Mouse (Mus musculus) forebrain, embryonic 16.5 days (tissue): Measurements from ENCODE around the gene Rasgrf2. TPM values are rescaled to one million over a fixed set of nuclear protein-coding genes. Genes with fewer than 3 reads are reported as not detected.

Experiments
- ATAC-seq: fragments of 200-750 bp; cut with Nextera tagmentation; 2 replicates; pipeline ENCODE4 v1.8.0; 2017; ENCODE audit warnings: mild to moderate bottlenecking, moderate library complexity
- H3K27ac ChIP-seq: fragments of 300-500 bp; sonication (generic); 2 replicates; pipeline ENCODE4 v1.5.1; 2014; ENCODE audit warnings: low read length, control low read depth
- H3K27me3 ChIP-seq: fragments of 300-500 bp; sonication (generic); replicated peaks from 2 replicates; pipeline ENCODE4 v1.6.1; 2014; ENCODE audit warnings: low read length; ENCODE audit not compliant: control insufficient read depth, insufficient read depth
- H3K36me3 ChIP-seq: fragments of 300-500 bp; sonication (generic); 2 replicates; pipeline ENCODE4 v1.6.1; 2014; ENCODE audit not compliant: control insufficient read depth, insufficient read depth
- H3K4me1 ChIP-seq: fragments of 300-500 bp; sonication (generic); replicated peaks from 2 replicates; pipeline ENCODE4 v1.6.1; 2014; ENCODE audit warnings: low read length; ENCODE audit not compliant: control insufficient read depth, insufficient read depth
- H3K4me2 ChIP-seq: fragments of 300-500 bp; sonication (generic); 2 replicates; pipeline ENCODE4 v1.6.1; 2014; ENCODE audit warnings: mild to moderate bottlenecking, low read length, control low read depth
- H3K4me3 ChIP-seq: fragments of 300-500 bp; sonication (generic); replicated peaks from 2 replicates; pipeline ENCODE4 v1.5.1; 2014; ENCODE audit warnings: mild to moderate bottlenecking, low read length, control low read depth
- H3K9ac ChIP-seq: fragments of 300-500 bp; sonication (generic); replicated peaks from 2 replicates; pipeline ENCODE4 v1.6.1; 2014; ENCODE audit warnings: low read depth, low read length, control low read depth
- H3K9me3 ChIP-seq: fragments of 300-500 bp; sonication (generic); 2 replicates; pipeline ENCODE4 v1.6.1; 2016; ENCODE audit warnings: low read length; ENCODE audit not compliant: control insufficient read depth
- WGBS: fragments of 180-500 bp; shearing (Covaris S2); extraction: QIAGEN DNeasy Blood & Tissue Kit; methylation state at CpG from one replicate; pipeline ENCODE4 v1.1.7; 2014; 5-methylcytosine and 5-hydroxymethylcytosine counted together
- polyA plus RNA-seq: library from polyadenylated mRNA; unstranded; fragments of >200 nt; fragmentation: Nextera tagmentation; extraction: Ambion mirVana; gene quantifications from 2 replicates; pipeline ENCODE4 v1.2.1, GENCODE M21; 2015

The Rasgrf2 gene
- polyA plus RNA-seq, 1 experiment from 2014 or later: 4.0 TPM

DNA sequence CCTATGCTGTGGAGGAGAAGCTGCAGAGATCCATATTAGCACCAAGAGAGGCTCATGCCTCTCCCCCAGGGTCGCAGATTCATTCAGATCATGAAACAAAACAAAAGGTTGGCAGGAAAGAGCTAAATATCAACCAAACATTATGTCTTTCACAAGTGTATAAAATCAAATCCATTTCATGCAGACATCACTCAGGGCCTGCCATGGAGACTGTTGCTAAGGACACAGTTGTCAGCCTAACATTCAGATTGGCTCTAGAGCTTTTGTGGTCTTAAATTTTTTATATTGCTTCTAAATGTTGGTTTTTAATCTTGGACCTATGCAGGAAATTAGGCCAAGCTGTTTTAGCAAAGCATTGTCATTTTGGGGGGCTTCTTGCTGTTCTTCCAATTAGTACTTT is 262.9 kb downstream of the Rasgrf2 start:
- Histone ChIP-seq H3K4me2 (no peak overlapping the region), H3K4me3 (no peak overlapping the region), H3K4me1 (no peaks in the 10 kb centered on the region), H3K27me3 (no peaks in the 10 kb centered on the region), H3K36me3 (no peaks in the 10 kb centered on the region), H3K9me3 (no peaks in the 10 kb centered on the region), H3K9ac (no peak overlapping the region), H3K27ac (no peak overlapping the region)
- 88% methylated on average over 1 of the region's 1 CpGs for WGBS
- ATAC-seq: no peak

DNA sequence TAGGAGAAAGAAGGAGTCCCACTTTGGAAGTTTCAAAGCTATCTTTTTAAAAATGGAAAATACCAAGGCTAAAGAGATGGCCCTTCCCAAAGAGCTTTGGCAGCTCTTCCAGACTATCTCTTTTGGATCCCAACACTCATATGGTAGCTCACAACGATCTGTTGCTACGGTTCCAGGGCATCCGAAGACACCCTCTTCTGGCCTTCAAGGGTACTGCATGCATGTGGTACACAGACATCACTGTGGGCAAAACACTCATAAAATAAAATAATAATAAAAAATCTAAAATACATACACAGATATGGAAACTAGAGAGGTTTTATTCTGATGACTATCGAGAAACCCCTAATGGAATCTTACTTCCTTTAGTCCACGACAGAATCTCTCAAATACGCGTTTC is 272.6 kb downstream of the Rasgrf2 start:
- Histone ChIP-seq H3K27ac (no peak overlapping the region), H3K36me3 (no peaks in the 10 kb centered on the region), H3K9me3 (no peaks in the 10 kb centered on the region), H3K9ac (no peak overlapping the region), H3K4me1 (no peaks in the 10 kb centered on the region), H3K4me2 (no peak overlapping the region), H3K4me3 (no peak overlapping the region), H3K27me3 (no peaks in the 10 kb centered on the region)
- no peak for ATAC-seq
- 81% methylated on average over 7 of the region's 7 CpGs for WGBS

DNA sequence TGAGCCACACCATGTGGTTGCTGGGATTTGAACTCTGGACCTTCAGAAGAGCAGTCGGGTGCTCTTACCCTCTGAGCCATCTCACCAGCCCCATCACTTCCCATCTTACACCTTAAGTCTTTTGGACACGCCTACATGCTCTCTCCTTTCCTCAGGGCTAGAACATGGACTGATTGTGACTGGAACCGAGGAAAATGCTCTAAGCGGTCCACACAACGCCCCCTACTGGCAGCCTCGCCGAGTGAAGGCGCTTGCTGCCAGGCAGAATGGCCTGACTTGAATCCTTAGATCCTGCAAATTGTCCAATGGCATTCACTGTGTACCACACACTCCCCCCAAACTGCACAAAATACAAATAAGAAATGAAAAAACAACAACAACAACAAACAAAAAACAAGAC is 274.0 kb downstream of the Rasgrf2 start:
- Histone ChIP-seq H3K4me1 (no peaks in the 10 kb centered on the region), H3K36me3 (no peaks in the 10 kb centered on the region), H3K4me3 (no peak overlapping the region), H3K27ac (no peak overlapping the region), H3K4me2 (no peak overlapping the region), H3K9ac (no peak overlapping the region), H3K27me3 (no peaks in the 10 kb centered on the region), H3K9me3 (no peaks in the 10 kb centered on the region)
- WGBS: 73% methylated on average over 8 of the region's 8 CpGs
- ATAC-seq: no peak

DNA sequence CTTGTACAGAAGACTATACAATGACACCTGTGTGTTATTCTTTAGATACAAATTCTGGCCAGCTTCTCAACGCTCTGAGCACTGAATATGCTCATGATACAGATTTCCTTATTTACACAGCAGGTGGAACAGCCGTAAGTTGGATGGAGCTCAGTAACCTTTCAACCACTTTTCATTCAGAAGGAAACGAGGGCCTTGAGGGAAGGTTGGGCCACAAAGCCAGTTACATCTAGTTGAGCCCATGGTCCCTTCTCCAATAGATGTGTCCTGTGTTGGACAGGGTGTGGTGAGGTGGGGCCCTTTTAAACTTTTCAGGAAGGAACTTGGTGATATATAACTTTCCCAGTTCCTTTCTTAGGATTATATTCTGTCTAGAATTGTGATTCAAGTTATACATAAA is 277.0 kb downstream of the Rasgrf2 start:
- no peak overlapping the region for H3K27ac ChIP-seq
- H3K4me3 ChIP-seq: no peak overlapping the region
- no peaks in the 10 kb centered on the region for H3K4me1 ChIP-seq
- H3K4me2 ChIP-seq: no peak overlapping the region
- no peaks in the 10 kb centered on the region for H3K9me3 ChIP-seq
- H3K27me3 ChIP-seq: no peaks in the 10 kb centered on the region
- ATAC-seq: no peak
- 70% methylated on average over 3 of the region's 3 CpGs for WGBS
- no peaks in the 10 kb centered on the region for H3K36me3 ChIP-seq
- H3K9ac ChIP-seq: no peak overlapping the region

Other genes with a start within 250 kb of the Rasgrf2 start
- gene Gm20379, start 174.3 kb upstream of the Rasgrf2 start, polyA plus RNA-seq: 1.1 TPM in 2 replicates
- 7.9 and 8.8 TPM in 2 replicates for gene Dhfr, start 223.1 kb upstream of the Rasgrf2 start, polyA plus RNA-seq
- 30.4 and 31.5 TPM in 2 replicates for gene Msh3, start 223.3 kb upstream of the Rasgrf2 start, polyA plus RNA-seq